Mouse (Mus musculus) neutrophil, adult 65 days (primary cell): ENCODE measurements around the gene Olfr90. TPM values are rescaled to one million over a fixed set of nuclear protein-coding genes. Genes with fewer than 3 reads are reported as not detected.

Experiments
- total RNA-seq: library from RNA; stranded (reverse); gene quantifications from 2 replicates; pipeline ENCODE4 v1.2.4, GENCODE M21; 2023

Gene Olfr90
- not detected in 2 replicates for total RNA-seq

GRCm38 (mm10) chr17:37088399-37088798 is at the start of gene Olfr90:
TSS of gene Olfr90 (minus strand) at chr17:37088499.

GRCm38 (mm10) chr17:37119988-37120387 is 31.7 kb upstream of the Olfr90 start, which contains the start of gene Olfr92:
TSS of gene Olfr92 (minus strand) at chr17:37120088.

DNA sequence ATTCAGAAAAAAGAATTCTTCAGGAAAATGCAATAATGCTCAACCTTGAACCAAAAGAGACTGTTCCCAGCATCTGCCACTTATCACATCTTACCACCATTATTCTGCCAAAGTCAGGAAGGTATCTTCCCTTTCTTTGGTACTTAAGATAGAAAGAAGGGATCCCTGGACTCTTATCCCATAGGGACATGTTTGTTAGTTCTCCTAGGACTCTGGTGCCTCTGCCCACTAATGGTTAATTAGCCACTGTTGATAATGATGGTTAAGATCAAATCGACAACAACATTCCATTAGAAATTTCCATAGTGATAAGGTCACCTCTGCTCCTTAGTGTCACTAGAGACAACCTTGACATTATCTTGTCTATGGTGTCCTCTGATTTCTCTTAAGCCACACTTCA is 9.9 kb upstream of the Olfr90 start, which contains the start of gene Olfr91:
Gene Olfr91 (minus strand): TSS at position 101 of the 400 bp plus-strand sequence.

GRCm38 (mm10) chr17:37045611-37046311 is 42.5 kb downstream of the Olfr90 start, which contains the start of gene Gabbr1:
TSS of gene Gabbr1 (plus strand) at chr17:37045966.

Other genes with a start within 250 kb of the Olfr90 start
- gene Trim15, start 221.3 kb downstream of the Olfr90 start, total RNA-seq = not detected in 2 replicates
- 0.52 TPM in 1 of 2 replicates, not detected in the other for gene Trim10, start 218.9 kb downstream of the Olfr90 start, total RNA-seq
- not detected in 2 replicates for gene Trim40, start 198.4 kb downstream of the Olfr90 start, total RNA-seq
- not detected in 2 replicates for gene Trim31, start 190.4 kb downstream of the Olfr90 start, total RNA-seq
- not detected in 2 replicates for gene Rnf39, start 145.6 kb downstream of the Olfr90 start, total RNA-seq
- gene Ppp1r11, start 136.8 kb downstream of the Olfr90 start, total RNA-seq = 20.5 and 35.8 TPM in 2 replicates
- 30.9 and 36.7 TPM in 2 replicates for gene Znrd1, start 129.9 kb downstream of the Olfr90 start, total RNA-seq
- 0.68 and 1.2 TPM in 2 replicates for gene Znrd1as, start 129.9 kb downstream of the Olfr90 start, total RNA-seq
- gene 2410137M14Rik, start 107.3 kb downstream of the Olfr90 start, total RNA-seq = not detected in 2 replicates
- gene H2-M5, start 99.0 kb downstream of the Olfr90 start, total RNA-seq = not detected in 2 replicates
- not detected in 2 replicates for gene Zfp57, start 87.3 kb downstream of the Olfr90 start, total RNA-seq
- gene Mog, start 65.1 kb downstream of the Olfr90 start, total RNA-seq = not detected in 2 replicates
- gene Gabbr1, start 42.5 kb downstream of the Olfr90 start, total RNA-seq = 148 and 221 TPM in 2 replicates
- not detected in 2 replicates for gene Olfr91, start 9.8 kb upstream of the Olfr90 start, total RNA-seq
- not detected in 2 replicates for gene Olfr92, start 31.6 kb upstream of the Olfr90 start, total RNA-seq
- gene Olfr93, start 73.0 kb upstream of the Olfr90 start, total RNA-seq = not detected in 2 replicates
- gene Ubd, start 105.4 kb upstream of the Olfr90 start, total RNA-seq = not detected in 2 replicates
- not detected in 2 replicates for gene Olfr94, start 112.5 kb upstream of the Olfr90 start, total RNA-seq
- gene Olfr95, start 124.6 kb upstream of the Olfr90 start, total RNA-seq = not detected in 2 replicates
- not detected in 2 replicates for gene Olfr96, start 131.6 kb upstream of the Olfr90 start, total RNA-seq
- not detected in 2 replicates for gene Olfr97, start 148.8 kb upstream of the Olfr90 start, total RNA-seq
- not detected in 2 replicates for gene Olfr98, start 175.2 kb upstream of the Olfr90 start, total RNA-seq
- 4.4 and 4.6 TPM in 2 replicates for gene H2-M3, start 181.7 kb upstream of the Olfr90 start, total RNA-seq
- gene Olfr99, start 195.0 kb upstream of the Olfr90 start, total RNA-seq = not detected in 2 replicates
- gene Olfr101, start 215.8 kb upstream of the Olfr90 start, total RNA-seq = not detected in 2 replicates
- gene Olfr102, start 228.6 kb upstream of the Olfr90 start, total RNA-seq = not detected in 2 replicates